Mouse (Mus musculus) kidney, adult 2 months (tissue): ENCODE data around the gene Epb41l3. TPM values are rescaled to one million over a fixed set of nuclear protein-coding genes. Genes with fewer than 3 reads are reported as not detected.
"Not testable (repeated sequence)": the region's sequence is repeated elsewhere in the genome, so short reads cannot be mapped to it uniquely, and the experiment has no call there.

Experiments used
- DNase-seq: peaks from one replicate; pipeline ENCODE4 v3.0.0; 2021
- H3K27ac ChIP-seq: fragments of 200-500 bp; 2 replicates; pipeline ENCODE4 v1.5.1; 2012; ENCODE audit warnings: low read depth, low read length, control low read depth, inconsistent platforms; ENCODE audit not compliant: insufficient read depth
- H3K27me3 ChIP-seq: fragments of 200-500 bp; replicated peaks from 2 replicates; pipeline ENCODE4 v1.6.1; 2012; ENCODE audit warnings: mild to moderate bottlenecking, moderate library complexity, low read length, inconsistent platforms; ENCODE audit not compliant: control insufficient read depth, insufficient read depth
- H3K36me3 ChIP-seq: fragments of 200-500 bp; 2 replicates; pipeline ENCODE4 v1.6.1; 2012; ENCODE audit warnings: mild to moderate bottlenecking, moderate library complexity, low read length, inconsistent platforms; ENCODE audit not compliant: control insufficient read depth, insufficient read depth
- H3K4me1 ChIP-seq: fragments of 200-500 bp; 2 replicates; pipeline ENCODE4 v1.6.1; 2011; ENCODE audit warnings: low read length; ENCODE audit not compliant: control insufficient read depth, insufficient read depth
- H3K4me3 ChIP-seq: fragments of 200-500 bp; 2 replicates; pipeline ENCODE4 v1.5.1; 2011; ENCODE audit warnings: mild to moderate bottlenecking, low read depth, low read length, control low read depth; ENCODE audit not compliant: insufficient read depth
- CTCF ChIP-seq: fragments of 200-500 bp; conservative IDR thresholded peaks from 2 replicates; pipeline ENCODE4 v1.5.1; 2011; ENCODE audit warnings: low read depth, mild to moderate bottlenecking, control low read depth, low read length, moderate library complexity, mixed read lengths; ENCODE audit not compliant: insufficient read depth, insufficient read length
- POLR2A ChIP-seq: fragments of 200-500 bp; IDR thresholded peaks from one replicate; pipeline ENCODE4 v1.6.1; 2011; ENCODE audit warnings: low read depth, low read length, control low read depth
- WGBS: fragments of 180-500 bp; shearing (Covaris S2); methylation state at CpG from one replicate; pipeline ENCODE4 v1.1.7; 2018; 5-methylcytosine and 5-hydroxymethylcytosine counted together
- polyA plus RNA-seq: library from polyadenylated mRNA; depleted of rRNA; stranded (reverse); fragments of >200 nt; gene quantifications from 2 replicates; pipeline ENCODE4 v1.2.3, GENCODE M21; 2012

The Epb41l3 gene
- polyA plus RNA-seq, 1 experiment = 35.5 TPM

DNA sequence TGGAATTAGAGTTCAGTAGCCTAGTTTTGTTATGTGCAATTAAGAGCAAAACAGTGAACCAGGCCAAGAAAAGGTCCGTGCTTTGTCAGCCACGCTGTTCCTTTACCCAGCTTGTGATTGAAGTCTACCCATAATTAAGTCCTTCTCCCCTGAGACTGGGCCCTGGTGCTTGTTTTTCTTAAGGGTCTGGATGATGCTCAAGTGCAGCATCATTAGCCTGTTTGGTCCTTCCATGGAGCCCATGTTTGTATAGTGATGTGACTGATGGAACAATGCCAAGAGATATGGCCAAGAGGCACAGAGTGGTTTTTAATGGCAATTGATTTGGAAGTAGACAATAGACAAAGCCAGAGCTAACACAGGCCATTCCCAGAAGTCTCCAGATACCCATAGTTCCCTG, 36.7 kb downstream of the Epb41l3 start:
- H3K36me3 ChIP-seq = no peaks in the 10 kb centered on the region
- 59% methylated on average over 2 of the region's 2 CpGs for WGBS
- no peak for TF ChIP-seq CTCF
- no peak for TF ChIP-seq POLR2A
- no peak for DNase-seq
- H3K4me1 ChIP-seq = no peaks in the 10 kb centered on the region
- H3K27me3 ChIP-seq = no peaks in the 10 kb centered on the region
- H3K4me3 ChIP-seq = no peak overlapping the region
- H3K27ac ChIP-seq = no peak overlapping the region

DNA sequence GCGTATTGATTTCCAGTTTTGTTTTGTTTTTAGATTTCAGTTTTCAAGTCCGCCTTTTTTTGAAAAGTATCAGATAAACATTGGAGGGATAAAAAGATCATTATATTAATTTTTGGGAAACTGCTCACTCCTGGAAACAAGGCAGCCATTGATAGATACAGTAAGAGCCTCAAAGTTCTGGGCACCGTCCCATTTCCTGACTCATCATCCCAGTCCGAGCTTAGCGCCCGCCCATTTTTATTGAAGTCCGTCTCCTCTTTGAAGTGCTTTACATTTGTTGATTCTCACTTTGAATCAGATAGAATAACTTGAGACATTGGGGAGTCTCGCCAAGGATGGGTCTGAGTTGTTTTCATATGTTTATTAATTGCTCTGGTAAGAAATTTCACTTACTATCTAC, 43.7 kb downstream of the Epb41l3 start:
- TF ChIP-seq CTCF (no peak), POLR2A (no peak)
- DNase-seq = no peak
- H3K27me3 ChIP-seq = no peaks in the 10 kb centered on the region
- H3K4me1 ChIP-seq = no peaks in the 10 kb centered on the region
- H3K4me3 ChIP-seq = no peak overlapping the region
- no peak overlapping the region for H3K27ac ChIP-seq
- no peaks in the 10 kb centered on the region for H3K36me3 ChIP-seq
- WGBS = 83% methylated on average over 8 of the region's 8 CpGs

DNA sequence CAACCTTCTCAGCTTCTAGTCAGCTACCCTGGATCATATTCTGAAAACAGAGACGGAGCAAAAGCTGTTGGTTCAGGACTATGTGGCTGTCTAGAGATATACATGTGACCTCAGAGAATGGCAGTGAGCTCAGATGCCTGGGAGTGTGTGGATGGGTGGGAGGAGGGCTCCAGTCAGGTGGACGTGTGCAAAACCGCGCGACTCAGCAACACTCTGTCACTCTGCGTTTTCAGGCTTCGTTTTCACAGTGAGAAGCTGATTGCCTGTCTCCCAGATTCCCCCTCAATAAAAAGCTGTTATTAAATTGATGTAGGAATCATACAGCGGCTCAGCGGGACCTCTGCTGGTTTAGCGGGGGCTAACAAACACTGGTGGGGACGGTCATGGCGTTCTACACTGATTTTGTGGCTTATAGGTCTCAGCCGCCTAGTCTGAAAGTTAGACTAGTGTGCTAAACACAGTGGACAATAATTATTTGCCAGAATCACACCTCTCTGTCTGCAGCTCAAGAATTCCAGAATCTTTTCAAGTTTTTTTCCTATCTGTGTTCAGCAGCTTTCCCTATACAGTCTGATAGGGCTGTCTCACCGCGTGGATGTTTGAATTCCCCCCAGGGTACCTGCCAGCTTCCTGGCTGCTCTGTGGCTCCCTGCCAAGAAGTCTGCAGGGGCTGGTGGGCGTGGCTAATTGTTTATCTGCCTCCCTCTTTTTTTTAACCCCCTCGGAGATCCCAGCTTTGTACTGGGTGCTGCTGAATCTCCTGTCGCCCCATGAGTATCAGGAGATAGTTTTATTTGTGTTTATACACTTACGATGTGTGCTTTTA, 45.3 kb downstream of the Epb41l3 start:
- Histone ChIP-seq H3K4me3 (no peak overlapping the region), H3K4me1 (no peaks in the 10 kb centered on the region), H3K27me3 (no peaks in the 10 kb centered on the region), H3K27ac (no peak overlapping the region), H3K36me3 (no peaks in the 10 kb centered on the region)
- WGBS = 5% methylated on average over 19 of the region's 19 CpGs
- DNase-seq = no peak
- TF ChIP-seq CTCF = no peak
- no peak for TF ChIP-seq POLR2A

DNA sequence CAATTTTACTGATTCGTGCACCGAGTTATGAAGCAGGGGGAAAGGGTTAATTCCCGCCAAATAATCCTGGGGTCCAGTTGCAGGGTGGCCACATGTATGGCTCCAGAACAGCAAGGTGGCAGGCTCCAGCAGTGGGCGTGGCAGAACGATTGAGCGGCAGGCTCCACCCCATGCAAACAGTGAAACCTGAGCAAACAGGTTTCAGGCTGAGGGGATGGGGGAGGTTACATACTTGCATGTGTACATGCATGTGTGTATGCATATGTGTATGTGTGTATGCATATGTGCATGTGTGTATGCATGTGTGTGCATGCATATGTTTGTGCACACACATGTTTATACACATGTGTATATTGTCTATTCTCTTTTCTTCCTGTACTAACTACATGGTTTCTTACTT, 46.9 kb downstream of the Epb41l3 start:
- H3K4me3 ChIP-seq, DNase-seq, H3K27ac ChIP-seq, H3K4me1 ChIP-seq, H3K27me3 ChIP-seq, H3K36me3 ChIP-seq: not testable (repeated sequence)
- 14% methylated on average over 6 of the region's 6 CpGs for WGBS

DNA sequence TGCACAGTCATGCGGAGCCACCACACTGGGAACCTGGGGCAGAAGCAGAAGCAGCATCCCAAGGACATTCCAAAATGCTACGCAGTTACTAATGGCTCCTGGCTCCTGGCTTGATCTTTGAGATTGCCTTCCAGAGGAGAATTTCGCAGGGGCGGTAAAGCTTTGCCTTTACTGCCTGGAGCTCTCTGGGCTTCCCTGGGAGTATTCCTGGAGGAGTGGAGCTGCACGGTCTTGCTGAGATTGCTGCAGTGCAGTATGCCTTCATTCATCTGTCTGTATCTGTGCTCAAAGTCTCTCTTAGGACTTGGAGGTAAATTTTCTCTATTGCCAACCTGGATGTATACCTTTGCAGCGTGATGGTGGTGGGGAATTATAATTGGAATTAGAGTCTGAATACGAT, 52.0 kb downstream of the Epb41l3 start:
- 60% methylated on average over 7 of the region's 7 CpGs for WGBS

DNA sequence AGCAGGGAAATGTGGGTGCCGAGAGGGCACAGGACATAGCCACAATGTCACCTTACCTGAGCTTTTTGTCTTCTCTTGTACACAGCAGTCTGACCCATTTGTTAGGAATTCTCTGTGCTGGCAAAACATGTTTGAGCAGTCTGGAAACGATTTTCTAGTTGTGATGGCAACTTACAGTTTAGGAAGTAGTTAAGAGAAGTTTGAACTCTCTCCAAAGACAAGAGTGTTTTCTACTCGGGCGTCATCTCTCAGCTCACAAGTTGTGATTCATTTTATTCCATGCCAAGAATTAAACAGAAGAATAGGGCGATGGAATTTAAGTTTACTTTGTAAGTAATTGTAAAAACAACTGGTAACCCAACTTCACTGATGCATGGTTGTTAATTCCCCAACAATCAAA, 52.5 kb downstream of the Epb41l3 start:
- Histone ChIP-seq H3K27me3 (no peaks in the 10 kb centered on the region), H3K4me1 (no peaks in the 10 kb centered on the region), H3K36me3 (no peaks in the 10 kb centered on the region), H3K4me3 (no peak overlapping the region), H3K27ac (no peak overlapping the region)
- TF ChIP-seq CTCF = no peak
- TF ChIP-seq POLR2A = no peak
- WGBS = 50% methylated on average over 5 of the region's 5 CpGs
- DNase-seq = no peak

More for the DNA sequence above, 52.0 kb downstream of the Epb41l3 start:
- no peaks in the 10 kb centered on the region for H3K36me3 ChIP-seq
- no peak for DNase-seq
- H3K4me1 ChIP-seq = no peaks in the 10 kb centered on the region
- no peak overlapping the region for H3K27ac ChIP-seq
- no peak overlapping the region for H3K4me3 ChIP-seq
- TF ChIP-seq POLR2A (no peak), CTCF (no peak)
- no peaks in the 10 kb centered on the region for H3K27me3 ChIP-seq

DNA sequence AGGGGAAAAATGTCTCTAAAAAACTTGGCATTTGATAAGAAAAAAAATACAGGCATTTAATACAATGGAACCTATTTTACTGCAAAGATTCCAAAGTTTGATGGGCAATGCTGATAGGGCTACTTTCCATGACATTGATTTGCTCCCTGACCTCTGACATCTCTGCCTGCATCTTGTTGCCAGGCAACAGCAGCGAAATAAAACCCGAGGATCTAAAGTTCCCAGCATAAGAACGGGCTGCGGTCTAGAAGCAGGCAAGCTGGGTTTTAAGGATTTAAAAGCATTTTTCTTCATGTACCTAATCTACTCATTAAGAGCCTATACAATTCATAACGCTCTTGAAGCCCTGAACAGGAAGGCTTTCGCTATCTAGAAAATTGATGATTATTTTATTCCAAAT, 54.0 kb downstream of the Epb41l3 start:
- no peak for DNase-seq

More for the DNA sequence above, 54.0 kb downstream of the Epb41l3 start:
- Histone ChIP-seq H3K36me3 (no peaks in the 10 kb centered on the region), H3K4me1 (no peaks in the 10 kb centered on the region), H3K27me3 (no peaks in the 10 kb centered on the region), H3K4me3 (no peak overlapping the region), H3K27ac (no peak overlapping the region)
- TF ChIP-seq CTCF = no peak
- TF ChIP-seq POLR2A = no peak
- 41% methylated on average over 6 of the region's 6 CpGs for WGBS
